Mouse (Mus musculus) right cerebral cortex, postnatal 10 days (tissue): ENCODE results near the gene Clec2l.

Experiments used
- DNase-seq, 2 experiments: peaks; one replicate each; pipeline ENCODE4 v3.0.0; 2021; ENCODE audit warnings: low spot score in 2 of 2

The Clec2l gene

DNA sequence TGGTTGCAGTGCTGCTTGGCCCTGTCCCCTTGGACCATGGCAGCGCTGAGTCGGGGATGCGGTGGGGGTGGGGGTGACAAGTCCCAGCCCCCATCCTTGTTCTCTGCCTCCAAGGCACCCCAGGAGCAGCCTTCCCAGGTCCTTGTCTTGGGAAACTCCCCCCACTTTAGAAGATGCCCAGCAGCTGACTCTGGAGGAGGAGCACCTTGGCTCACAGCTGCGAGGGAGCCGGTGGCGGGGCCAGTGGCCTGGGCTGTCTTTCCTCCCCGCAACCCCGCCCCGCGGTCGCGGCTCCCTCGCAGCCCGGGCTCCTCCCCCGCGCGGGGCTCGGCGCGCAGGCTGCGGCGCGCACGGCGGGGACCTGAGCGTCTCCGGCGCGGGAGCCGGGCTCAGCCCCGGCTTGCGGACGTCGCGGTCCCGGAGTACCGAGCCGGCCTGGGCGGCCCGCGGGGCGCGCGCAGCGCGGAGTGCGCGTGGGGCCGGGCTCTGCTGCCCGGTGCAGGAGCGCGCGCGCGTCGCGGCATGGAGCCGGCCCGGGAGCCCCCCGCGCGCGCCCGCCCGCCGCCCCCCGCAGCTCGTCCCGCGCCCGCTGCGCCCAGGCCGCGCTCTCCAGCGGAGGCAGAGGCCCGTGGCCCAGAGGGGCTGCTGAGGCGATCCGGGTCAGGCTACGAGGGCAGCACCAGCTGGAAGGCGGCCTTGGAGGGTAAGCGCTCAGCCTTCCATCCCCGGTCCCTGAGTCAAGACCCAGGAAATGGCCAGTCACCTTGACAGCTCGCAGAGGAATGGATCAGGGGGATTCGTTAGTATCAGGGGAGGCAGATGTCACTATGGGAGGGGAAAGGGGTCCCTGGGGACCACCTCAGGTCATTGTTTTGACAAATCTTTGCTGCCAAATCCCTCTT, at the start of gene Clec2l:
TSS of gene Clec2l (plus strand) at position 356 of the 902 bp plus-strand sequence.
- DNase-seq = peak; percentile 63 to 64

DNA sequence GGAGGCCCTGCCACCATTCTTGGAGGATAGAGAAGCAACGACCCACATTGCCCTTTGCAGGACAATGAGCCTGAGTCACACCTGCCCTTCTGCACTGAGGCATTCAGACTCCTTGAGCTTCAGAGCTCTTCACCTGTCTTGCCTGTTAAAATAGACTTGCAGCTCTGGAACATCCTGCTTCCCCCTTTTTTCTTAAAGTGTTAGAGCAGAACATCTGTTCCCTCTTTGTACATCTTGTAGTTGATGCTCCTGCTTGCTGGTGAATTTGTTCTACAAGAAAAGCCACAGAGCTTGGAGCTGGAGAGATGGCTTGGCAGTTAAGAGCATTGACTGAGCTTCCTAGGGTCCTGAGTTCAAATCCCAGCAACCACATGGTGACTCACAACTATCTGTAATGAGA, 40.5 kb upstream of the Clec2l start:
- DNase-seq = peak in 1 of 2 experiments; percentile 22

GRCm38 (mm10) chr6:38623457-38623856, 39.4 kb upstream of the Clec2l start:
- DNase-seq = peak in 1 of 2 experiments; percentile 16

GRCm38 (mm10) chr6:38624439-38624838, 38.4 kb upstream of the Clec2l start:
- peak in 1 of 2 experiments; percentile 32 for DNase-seq

DNA sequence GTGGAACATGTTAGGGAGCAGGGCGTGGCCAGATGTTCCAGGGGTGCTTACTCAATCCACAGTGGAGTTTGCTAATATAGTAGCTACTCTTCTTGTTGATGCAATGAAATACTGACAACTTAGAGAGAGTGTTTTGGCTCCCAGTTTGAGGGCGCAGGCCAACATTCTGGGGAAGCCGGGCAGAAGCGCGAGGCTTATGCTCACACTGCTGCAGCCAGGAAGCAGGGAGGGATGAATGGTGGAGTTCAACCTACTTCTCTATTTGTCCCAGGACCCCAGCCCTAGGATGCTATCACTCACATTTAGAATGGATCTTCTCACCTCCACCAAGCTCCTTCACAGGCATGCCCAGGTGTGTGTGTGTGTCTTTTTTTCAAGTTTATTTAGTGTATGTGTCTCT, 36.8 kb upstream of the Clec2l start:
- peak in 1 of 2 experiments; percentile 18 for DNase-seq

DNA sequence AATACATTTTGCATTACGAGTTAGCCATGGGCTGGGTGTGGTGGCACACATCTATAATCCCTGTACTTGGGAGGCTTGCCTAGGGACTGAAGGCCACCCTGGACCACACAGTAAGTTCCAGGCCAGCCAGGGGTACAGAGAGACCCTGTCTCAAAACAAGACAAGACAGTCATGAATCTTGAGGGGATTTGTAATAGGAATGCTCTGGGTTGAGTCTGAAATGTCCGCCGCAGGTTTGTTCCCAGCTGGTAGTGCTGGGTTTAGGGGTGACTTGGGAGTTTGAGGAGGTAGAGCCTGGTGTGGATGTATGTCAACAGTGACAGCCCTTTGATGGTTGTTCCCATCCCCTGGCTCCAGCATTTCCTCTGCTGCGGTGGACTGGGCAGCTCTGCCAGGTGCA, 35.8 kb upstream of the Clec2l start:
- DNase-seq = peak; percentile 13 to 16

DNA sequence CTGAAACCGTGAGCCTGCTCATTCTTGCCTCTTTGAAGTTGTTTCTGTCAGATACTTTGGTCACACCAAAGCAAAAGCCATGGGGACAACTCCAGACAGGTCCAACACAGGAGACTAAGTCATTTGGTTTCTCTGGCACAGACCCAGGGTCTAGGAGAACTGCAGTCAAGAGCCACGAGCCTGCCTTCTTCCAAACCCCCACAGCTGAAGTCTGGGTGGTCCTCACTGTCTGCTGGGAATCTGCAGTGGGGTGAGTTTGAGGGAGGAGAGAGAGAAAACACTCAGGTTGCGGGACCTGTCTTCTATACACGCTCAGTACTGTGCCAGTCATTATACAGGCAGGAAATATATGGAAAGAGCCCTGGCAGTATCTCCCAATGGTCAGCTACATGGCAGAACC, 35.4 kb upstream of the Clec2l start:
- DNase-seq = peak; percentile 15 to 20

GRCm38 (mm10) chr6:38629556-38629955, 33.3 kb upstream of the Clec2l start:
- DNase-seq = peak; percentile 14 to 20

- peak in 1 of 2 experiments; percentile 9 for DNase-seq
Observed at GRCm38 (mm10) chr6:38632826-38633225, 30.0 kb upstream of the Clec2l start.

GRCm38 (mm10) chr6:38634461-38634860, 28.4 kb upstream of the Clec2l start:
- no peak for DNase-seq

DNA sequence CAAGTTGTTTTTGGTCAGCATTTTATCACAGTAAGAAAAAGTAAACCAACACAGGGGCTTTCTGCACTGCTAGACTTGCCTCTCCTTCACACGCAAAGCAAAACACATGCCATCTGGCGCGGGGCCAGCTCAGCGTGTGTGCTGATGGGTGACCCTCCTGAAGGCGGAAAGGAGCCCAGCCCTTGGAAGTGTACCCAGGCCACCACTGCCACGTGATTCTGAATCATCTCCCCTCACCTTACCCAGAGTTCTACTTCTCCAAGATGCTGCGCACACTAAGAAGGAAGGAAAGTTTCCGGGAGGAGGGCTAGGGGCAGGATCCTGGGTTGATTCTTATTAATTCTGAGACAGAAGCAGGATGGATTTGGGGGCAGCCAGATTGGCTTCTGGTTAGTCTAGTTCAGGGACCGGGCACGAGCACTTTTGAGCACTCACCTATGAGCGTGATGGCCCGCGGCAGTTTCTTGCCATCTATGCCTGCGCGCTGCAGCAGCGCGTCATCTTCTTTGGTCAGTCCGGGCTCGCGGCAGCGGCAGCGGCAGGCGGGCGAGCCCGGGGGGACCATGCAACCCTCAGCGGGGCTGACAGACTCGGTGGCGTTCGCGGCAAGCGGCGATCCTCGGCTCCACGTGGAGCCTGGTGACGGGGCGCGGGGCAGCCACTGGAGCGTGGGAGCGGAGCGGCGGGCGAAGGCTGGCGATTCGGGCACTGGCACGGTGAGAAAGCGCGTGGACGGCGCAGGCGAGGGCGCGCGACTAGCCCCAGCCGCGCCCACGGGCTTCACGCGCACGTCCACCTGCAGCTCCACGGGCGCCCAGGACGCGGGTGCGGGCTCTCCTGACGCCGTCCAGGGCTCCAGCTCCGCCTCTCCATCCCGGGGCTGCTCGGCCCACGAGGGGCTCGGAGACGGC, 26.7 kb upstream of the Clec2l start:
- DNase-seq = peak in 1 of 2 experiments; percentile 57

DNA sequence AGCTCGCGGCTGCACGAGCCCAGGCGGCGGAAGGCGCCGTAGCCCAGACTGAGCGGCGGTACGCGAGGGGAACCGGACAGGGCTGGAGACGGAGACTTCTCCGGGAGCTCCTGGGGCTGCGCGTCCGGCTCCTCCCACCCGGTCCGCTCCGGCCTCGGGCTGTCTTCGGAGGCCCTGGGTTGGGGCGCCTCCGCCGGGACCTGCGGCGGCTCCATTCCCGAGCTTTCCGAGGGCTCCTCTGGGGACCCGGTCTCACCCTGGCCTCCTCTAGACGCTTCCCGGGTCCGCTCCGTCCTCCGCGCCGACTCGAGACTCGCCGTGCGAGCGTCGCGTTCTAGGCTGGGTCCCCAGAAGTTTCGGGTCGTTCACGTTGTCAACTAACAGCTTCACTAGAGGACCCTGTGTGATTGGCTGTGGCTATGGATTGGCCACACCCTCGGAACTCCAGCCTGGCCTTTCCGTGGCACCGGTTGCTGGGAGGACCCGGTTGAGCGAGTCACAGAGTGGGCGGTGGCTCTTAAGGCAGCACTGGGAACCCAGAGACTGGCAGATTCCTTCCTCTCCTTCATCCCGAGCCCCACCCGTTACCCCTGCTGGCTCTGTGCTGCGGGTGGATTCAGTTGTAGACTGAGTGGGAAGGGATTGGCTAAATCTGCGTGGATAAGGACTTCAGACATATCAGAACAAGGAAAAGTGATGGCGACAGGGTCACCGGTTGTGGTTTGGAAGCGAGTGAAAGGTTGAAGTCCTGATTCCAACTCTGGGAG, 25.8 kb upstream of the Clec2l start, which contains the start of gene Klrg2:
TSS of gene Klrg2 (minus strand) at position 391 of the 767 bp plus-strand sequence.
- peak; percentile 48 to 50 for DNase-seq

DNA sequence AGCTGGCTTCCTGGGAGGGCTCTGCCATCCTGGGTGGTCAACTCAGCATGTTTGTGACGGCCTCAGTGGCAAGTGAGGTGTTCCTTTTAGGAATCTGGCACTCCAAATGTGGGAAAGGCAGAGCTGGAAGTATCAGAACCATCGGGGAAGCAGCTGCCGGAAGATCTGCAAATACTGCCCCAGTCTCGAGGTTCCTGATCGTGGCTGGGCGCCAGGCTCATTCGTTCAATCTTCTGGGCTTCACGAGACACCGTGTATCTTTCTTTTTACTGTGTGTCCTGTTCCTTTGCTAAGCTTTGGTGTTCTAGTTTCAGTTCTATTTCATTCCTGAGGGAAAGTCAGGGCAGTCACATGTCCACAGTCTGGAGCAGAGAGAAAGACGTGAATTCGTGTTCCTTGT, 22.5 kb upstream of the Clec2l start:
- no peak for DNase-seq

- no peak for DNase-seq
Observed at GRCm38 (mm10) chr6:38641228-38641627, 21.6 kb upstream of the Clec2l start.

GRCm38 (mm10) chr6:38641645-38642044, 21.2 kb upstream of the Clec2l start:
- no peak for DNase-seq

DNA sequence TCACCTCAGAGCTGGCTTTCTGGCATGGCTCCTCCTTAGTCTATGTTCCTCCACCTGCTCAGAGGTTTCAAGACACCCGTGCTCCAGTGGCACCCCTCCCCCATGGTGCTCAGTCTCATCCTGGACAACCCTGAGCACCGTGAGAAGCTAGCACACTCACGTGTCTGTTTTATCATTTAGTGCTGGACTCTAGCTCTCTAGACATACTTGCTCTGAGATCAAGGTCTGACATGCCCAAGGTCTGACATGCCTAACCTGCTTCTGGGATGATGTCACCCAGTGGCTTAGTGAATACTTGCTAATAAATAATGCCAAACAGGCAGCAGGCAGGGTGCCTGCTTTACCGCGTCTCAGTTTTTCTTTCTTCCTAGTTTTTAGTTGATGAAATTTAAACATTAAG, 20.3 kb upstream of the Clec2l start:
- DNase-seq = no peak

DNA sequence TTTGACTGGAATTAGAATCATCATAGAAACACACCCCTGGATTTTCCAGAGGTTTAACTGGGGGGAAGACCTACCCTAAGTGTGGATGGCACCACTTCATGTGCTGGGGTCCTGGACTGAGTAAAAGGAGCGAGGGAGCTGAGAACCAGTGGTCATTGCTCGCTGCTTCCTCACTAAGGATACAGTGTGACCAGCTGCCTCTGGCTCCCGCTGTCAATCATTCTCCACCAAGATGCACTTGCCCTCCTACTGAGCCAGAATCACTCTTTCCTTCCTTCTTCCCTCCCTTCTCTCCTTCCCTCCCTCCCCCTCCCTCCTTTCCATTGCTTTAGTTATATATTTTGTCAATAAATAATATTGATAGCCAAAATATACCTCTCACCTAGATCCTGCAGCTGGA, 19.8 kb upstream of the Clec2l start:
- no peak for DNase-seq

DNA sequence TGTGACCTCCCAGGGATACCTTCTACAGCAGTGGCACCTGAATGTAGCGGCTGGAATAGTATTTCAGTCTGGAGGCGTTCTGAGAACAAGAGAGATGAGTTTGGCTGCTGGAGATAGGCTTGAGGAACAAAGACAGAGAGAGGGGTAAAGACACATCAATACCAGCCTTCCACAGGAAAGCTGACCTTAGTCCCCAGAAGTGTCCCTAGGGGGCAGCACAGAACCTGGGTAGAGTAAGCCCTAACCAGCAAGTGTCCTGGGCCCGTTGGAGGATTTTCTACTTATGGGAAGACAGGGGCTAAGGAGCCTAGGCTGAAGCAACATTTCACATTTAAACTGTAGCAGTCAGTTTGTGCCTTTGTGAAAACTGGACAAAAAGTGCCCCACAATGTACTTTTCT, 13.3 kb upstream of the Clec2l start:
- no peak for DNase-seq

DNA sequence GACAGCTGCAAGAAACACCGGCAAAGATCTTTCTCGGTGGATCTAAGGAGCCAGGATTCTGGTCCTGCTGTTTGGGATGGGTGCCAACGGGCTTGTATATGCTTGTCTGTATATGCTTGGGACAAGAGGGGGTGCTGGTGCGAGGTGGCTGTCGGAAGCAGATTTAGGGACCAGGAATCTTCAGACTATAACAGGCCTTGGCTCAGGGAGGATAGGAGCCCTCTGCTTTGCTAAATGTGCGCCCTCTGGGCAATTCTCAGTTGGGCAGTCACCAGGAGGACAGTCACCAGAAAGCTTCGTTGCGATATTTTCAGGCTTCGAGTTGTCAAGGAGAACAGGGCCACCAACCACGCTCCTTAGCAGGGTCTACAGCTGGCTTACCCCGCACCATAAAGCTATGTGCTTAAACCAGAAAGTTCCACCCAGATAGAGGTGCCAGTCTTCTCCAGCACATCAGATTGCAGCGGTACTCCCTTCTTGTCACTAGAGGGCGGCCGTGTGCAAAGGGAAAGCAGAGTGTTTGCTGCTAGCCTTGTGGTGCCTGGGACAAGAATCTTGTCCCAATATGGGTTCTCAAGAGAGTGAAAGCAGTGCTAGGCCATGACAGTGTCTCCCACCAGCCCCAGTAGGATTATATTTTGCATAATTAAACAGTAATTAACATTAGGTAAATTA, 12.5 kb upstream of the Clec2l start:
- peak; percentile 68 to 85 for DNase-seq

DNA sequence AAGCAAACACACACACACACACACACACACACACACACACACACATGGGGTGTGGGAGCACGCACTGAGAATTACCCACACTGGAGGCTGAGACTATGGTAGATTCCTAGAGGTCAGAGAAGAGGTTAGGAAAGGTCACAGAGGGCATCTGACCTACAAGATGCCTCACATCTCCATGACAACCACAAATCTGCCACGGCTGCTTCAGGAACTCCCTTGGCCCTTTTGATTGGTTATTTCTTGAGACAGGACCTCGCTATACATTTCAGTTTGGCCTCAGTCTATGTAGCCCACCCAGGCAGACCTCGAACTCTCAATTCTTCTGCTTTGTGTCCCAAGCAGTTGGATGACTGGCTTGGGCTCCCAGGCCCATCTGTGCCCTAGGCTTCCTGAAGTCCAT, 1.2 kb upstream of the Clec2l start:
- no peak for DNase-seq

DNA sequence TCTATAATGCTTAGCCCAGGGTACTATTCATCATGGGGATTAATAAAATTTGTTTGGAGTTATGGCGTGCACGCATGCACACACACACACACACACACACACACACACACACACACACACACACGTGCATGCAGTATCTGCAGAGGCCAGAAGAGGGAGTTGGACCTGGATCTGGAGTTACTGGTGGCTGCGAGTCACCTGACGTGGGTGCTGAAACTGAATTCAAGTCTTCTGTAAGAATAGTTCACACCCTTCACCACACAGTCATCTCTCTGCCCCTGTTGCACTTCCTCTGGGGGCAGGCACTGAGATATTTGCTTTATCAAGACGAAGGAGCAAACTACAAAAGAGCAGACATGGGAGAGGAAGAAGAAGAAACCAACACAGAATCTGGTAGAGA, 6.7 kb downstream of the Clec2l start:
- DNase-seq = no peak
